Mouse (Mus musculus) adrenal gland (tissue): Measurements from ENCODE around the gene Sox2.

Experiments
- intact Hi-C: fragments of 180-260 bp; cut with DNase I; formaldehyde crosslinking; loops from one replicate; pipeline ENCODE4 v1.15.1; 2025

Gene Sox2

DNA sequence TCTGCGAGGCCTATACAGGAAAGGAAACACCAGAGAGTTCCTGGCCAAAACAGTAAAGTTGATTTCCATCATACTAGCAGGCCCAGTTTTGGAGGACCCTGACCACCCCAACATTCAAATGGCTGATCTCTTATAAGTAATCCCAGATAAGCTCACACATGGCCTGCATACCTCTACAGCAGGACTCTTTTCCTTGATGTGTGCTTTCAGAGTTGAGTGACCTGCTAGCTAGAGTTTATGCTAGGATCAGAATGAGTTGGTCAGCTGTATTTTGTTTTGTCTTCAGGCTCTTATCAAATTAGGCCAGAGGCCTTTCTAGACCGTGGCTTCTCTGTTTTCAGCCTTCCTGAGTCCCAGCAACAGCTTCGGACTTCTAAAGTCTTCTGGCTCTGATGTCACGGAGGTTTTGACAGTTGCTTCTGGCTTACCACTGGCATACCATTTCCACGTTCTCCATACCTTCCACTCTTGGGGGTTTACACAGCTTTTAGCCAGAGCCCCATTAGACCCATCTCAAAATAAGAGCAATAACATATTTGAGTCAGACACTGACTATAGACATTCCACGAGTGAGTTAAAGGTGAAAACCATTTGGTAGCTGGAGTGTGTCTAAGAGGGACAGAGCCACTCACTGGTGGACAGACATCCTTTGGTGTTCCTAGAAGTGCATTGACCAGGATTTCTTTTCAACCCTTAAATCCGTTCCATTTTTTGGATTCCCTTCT, 8.2 kb downstream of the Sox2 start:
- intact Hi-C loops: no loop called here

- intact Hi-C loops: no loop called here
Observed at GRCm38 (mm10) chr3:34658966-34659535, 8.8 kb downstream of the Sox2 start.

- intact Hi-C loops: no loop called here
Observed at GRCm38 (mm10) chr3:34659861-34660260, 9.7 kb downstream of the Sox2 start.

- intact Hi-C loops: no loop called here
Observed at GRCm38 (mm10) chr3:34660542-34661290, 10.5 kb downstream of the Sox2 start.

GRCm38 (mm10) chr3:34661341-34662007, 11.3 kb downstream of the Sox2 start:
- intact Hi-C loops: no loop called here

- intact Hi-C loops: no loop called here
Observed at GRCm38 (mm10) chr3:34662008-34662711, 12.0 kb downstream of the Sox2 start.

- intact Hi-C loops: no loop called here
Observed at GRCm38 (mm10) chr3:34662712-34663655, 12.8 kb downstream of the Sox2 start.

DNA sequence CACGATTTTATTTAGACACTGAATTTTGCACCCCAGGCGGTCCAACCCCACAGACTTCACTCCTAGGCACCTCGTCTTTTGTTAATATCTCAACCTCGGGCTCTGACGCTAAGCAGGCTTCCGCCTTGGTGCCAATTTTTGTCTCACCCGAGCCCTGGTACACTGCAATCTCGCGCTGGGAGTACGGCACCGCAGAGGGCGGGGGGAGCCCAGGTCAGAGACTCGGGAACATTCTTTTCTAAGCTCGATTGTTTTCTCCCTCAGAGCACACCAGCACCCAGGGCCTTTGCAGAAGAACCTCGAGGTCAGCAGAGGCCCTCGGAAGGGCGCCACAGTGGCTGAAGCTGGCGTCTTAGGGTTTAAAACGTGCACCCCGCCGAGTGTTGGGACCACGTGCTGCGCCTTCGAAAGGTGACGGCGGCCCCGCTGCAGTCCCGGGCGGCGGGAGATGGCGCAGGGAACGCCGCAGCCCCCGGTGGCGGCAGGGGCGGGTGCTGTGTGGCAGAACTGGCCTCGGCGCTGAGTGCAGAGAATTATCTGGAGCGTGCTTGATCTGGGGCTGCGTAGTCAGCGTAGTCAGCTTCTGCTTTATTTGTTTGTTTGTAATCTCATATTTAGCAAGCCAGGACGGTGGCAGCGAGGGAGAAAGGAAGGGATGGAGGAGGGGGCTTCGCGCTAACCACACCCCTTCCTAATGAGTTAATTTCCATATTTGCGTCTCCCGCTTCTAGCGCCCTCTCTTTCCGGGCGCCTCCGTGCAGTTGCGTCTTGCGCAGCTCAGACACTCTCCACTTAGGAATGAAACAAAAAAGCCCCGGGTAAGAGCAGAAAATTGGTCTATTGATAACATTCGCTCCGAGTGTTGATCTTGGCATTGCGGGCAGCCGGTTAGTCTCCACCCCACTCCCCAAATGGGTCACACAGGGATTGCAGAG, 13.8 kb downstream of the Sox2 start:
- intact Hi-C loops: no loop called here

- intact Hi-C loops: no loop called here
Observed at GRCm38 (mm10) chr3:34664636-34665531, 14.7 kb downstream of the Sox2 start.

DNA sequence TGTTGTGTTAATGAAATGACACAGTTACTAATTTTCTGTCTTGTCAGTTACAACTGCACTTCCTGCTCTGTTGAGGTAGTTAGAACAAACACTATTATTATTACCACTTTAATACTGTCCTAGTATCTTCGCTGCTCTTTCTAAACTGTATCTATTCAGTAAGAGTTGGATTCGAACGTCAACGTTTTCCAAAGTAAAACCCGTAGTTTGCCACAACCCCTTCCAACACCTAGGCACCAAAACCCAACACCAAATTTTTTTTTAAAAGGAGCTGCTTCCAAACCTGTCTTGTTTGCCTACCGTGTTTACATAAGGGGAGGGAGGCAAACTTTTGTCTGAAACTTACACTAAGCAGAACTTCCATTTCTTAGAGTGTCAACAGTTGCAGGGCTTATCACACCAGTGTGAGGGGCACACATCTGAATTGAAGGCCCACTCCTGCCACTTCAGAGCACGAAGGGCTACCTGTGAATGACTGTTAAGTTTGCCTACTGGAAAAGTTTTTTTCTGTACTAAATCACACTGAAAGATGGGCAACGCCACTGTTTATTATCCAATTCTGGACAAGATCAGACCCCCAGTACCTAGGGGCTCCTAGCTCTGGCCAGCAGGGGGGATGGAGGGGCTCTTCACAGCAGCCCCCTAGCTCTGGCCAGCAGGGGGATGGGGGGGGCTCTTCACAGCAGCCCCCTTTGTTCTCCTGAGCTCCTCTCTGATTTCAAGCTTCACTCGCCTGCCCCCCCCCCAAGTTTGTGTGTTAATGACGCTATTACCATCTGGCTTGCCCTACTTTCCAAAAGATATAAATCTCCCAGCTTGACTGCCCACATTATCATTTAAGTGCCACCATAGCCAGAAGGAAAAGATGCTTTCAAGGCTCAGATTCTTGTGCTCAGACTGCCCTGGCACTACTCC, 15.8 kb downstream of the Sox2 start:
- intact Hi-C loops: no loop called here

DNA sequence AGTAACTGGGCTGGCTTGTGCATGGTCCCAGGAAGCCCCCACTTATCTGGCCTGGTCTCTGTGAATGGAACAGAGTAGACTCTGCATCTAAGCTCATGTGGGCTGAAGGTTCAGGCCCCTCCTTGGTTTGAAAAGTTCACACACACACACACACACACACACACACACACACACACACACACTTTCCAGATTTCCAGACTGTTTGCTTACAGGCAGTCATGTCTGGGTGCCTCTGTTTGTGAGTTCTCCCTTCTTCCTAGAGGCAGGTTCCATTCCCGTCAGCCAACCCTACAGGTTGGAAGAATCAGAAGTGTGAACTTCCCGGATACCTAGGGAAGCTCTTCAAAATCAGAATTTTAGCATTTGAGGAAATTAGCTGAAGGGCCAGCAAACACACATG, 17.0 kb downstream of the Sox2 start:
- intact Hi-C loops: no loop called here

GRCm38 (mm10) chr3:34667881-34668817, 17.9 kb downstream of the Sox2 start:
- intact Hi-C loops: no loop called here

DNA sequence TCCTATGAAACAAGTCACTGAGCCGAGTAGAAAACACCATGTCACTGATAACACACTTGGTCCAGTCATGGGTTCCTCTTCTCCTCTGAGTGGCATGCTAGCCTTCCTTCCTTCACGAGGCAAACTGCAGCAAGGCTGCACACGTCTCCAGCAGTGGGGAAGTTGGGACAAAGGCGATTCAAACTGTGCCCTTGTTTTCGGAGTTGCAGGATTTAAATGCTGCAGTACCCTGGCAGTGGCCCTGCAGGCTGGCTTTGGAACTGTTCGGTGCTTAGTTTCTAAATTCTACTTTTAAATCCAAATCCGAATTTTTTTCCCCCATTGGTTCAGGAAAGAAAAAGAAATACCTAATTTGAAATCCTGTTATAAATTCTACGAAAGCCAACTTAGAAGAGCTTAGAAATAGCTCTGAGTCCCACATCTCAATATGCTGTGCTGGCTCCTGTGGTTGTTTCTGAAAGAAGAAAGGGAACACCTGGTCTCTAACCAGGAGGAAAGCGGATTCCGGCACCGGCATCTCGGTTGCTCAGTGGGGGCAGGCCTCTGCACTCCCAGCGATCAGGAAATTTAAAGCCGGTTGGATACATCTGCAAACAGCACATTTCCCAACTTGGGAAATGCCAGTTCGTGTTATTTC, 20.9 kb downstream of the Sox2 start:
- intact Hi-C loops: no loop called here

- intact Hi-C loops: no loop called here
Observed at GRCm38 (mm10) chr3:34678840-34679239, 28.6 kb downstream of the Sox2 start.

GRCm38 (mm10) chr3:34679439-34679838, 29.2 kb downstream of the Sox2 start:
- intact Hi-C loops: no loop called here
